Mouse (Mus musculus) stomach, embryonic 14.5 days (tissue): ENCODE results near the gene Izumo2. TPM values are rescaled to one million over a fixed set of nuclear protein-coding genes. Genes with fewer than 3 reads are reported as not detected.

ENCODE experiments used
- ATAC-seq: fragments of 200-750 bp; cut with Nextera tagmentation; 2 replicates; pipeline ENCODE4 v1.8.0; 2017; ENCODE audit warnings: low read depth, moderate TSS enrichment; ENCODE audit not compliant: insufficient number of reproducible peaks, insufficient read depth, low FRiP score
- H3K27ac ChIP-seq: fragments of 300-500 bp; sonication (generic); 2 replicates; pipeline ENCODE4 v1.5.1; 2014; ENCODE audit warnings: mild to moderate bottlenecking, low read length, moderate library complexity, mixed read lengths
- H3K27me3 ChIP-seq: fragments of 300-500 bp; sonication (generic); 2 replicates; pipeline ENCODE4 v1.6.1; 2014; ENCODE audit warnings: low read length, control low read depth, mixed read lengths; ENCODE audit not compliant: control insufficient read depth, insufficient read depth
- H3K36me3 ChIP-seq: fragments of 300-500 bp; sonication (generic); 2 replicates; pipeline ENCODE4 v1.6.1; 2014; ENCODE audit warnings: mild to moderate bottlenecking, control low read depth, low read length, moderate library complexity, mixed read lengths; ENCODE audit not compliant: control insufficient read depth, insufficient read depth
- H3K4me1 ChIP-seq: fragments of 300-500 bp; sonication (generic); 2 replicates; pipeline ENCODE4 v1.6.1; 2014; ENCODE audit warnings: low read length, control low read depth, mixed read lengths; ENCODE audit not compliant: control insufficient read depth, insufficient read depth
- H3K4me2 ChIP-seq: fragments of 300-500 bp; sonication (generic); replicated peaks from 2 replicates; pipeline ENCODE4 v1.6.1; 2014; ENCODE audit warnings: low read depth, low read length, control low read depth
- H3K4me3 ChIP-seq: fragments of 300-500 bp; sonication (generic); 2 replicates; pipeline ENCODE4 v1.5.1; 2014; ENCODE audit warnings: low read depth, low read length, control low read depth
- H3K9ac ChIP-seq: fragments of 300-500 bp; sonication (generic); replicated peaks from 2 replicates; pipeline ENCODE4 v1.6.1; 2014; ENCODE audit warnings: low read depth, mild to moderate bottlenecking, control low read depth, low read length, moderate library complexity, mixed read lengths
- H3K9me3 ChIP-seq: fragments of 300-500 bp; sonication (generic); 2 replicates; pipeline ENCODE4 v1.6.1; 2016; ENCODE audit warnings: low read depth, low read length, control low read depth; ENCODE audit not compliant: control insufficient read depth
- WGBS: fragments of 180-500 bp; shearing (Covaris S2); extraction: QIAGEN DNeasy Blood & Tissue Kit; methylation state at CpG from one replicate; pipeline ENCODE4 v1.1.7; 2014; 5-methylcytosine and 5-hydroxymethylcytosine counted together
- polyA plus RNA-seq: library from polyadenylated mRNA; unstranded; fragments of >200 nt; fragmentation: Nextera tagmentation; extraction: Ambion mirVana; gene quantifications from 2 replicates; pipeline ENCODE4 v1.2.1, GENCODE M21; 2014

Izumo2 gene
- polyA plus RNA-seq, 1 experiment from 2014 or later = not detected

DNA sequence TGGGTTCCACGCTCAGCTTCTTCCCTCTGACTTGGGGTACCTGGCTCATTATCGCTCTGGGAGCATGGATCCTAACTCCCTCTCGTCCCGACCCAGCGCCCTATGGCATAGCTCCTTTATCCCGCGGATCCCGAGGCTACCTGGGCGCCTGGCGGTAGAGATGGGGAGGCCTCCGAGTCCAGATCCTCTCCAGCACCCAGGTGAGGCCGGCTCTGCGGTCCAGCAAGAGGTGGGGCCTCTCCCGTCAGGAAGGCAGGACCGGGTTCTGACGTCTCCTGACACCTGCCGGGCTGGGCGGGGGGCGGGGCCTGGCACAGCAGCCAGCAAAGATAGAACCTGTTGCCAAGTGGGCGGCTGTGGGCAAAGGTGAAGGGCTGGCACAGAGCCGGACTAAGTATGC lies 39.4 kb upstream of the Izumo2 start:
- Histone ChIP-seq H3K4me3 (no peak overlapping the region), H3K4me1 (no peaks in the 10 kb centered on the region; the same call in 1 of the 2 replicates), H3K9me3 (no peaks in the 10 kb centered on the region), H3K27ac (no peak overlapping the region; the same call in 1 of the 2 replicates), H3K27me3 (no peaks in the 10 kb centered on the region), H3K36me3 (no peaks in the 10 kb centered on the region), H3K4me2 (no peak overlapping the region), H3K9ac (no peak overlapping the region)
- no peak for ATAC-seq
- WGBS = 14% methylated on average over 21 of the region's 21 CpGs

DNA sequence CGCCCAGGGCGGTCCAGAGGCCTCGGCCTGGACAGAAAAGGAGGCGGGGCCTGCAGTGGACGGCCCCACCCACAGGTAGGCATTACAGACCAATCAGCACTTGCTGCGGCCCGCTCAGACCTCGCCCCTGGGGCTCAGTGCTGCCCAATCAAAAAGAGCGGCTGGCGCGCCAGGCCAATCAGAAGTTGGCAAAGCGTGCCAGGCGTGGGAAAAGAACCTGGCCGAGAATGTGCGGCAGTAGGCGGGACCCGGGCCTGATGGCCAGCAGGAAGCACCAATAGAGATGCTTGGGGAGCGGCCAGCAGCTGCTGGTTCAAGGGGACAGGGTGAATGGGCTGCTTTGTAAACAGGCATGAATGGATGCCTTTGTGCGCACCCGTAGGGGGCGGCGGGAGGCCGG lies 37.7 kb upstream of the Izumo2 start, which contains the start of gene Myh14:
Myh14 (minus strand) TSS at position 41 of the 400 bp plus-strand sequence.
- Histone ChIP-seq H3K9ac (no peak within 1 kb of the TSS), H3K27ac (peak within 1 kb of the TSS; percentile 12; the same call in 1 of the 2 replicates), H3K4me2 (peak within 1 kb of the TSS; percentile 19), H3K4me3 (0 out of 2 replicates have a peak within 1 kb of the TSS, but pooled peaks have one; percentile 5), H3K4me1 (no peaks in the 10 kb centered on the region; the same call in 1 of the 2 replicates), H3K9me3 (no peaks in the 10 kb centered on the region), H3K27me3 (no peaks in the 10 kb centered on the region), H3K36me3 (no peaks in the 10 kb centered on the region)
- peak; percentile 94 for ATAC-seq
- WGBS = 2% methylated on average over 23 of the region's 23 CpGs

DNA sequence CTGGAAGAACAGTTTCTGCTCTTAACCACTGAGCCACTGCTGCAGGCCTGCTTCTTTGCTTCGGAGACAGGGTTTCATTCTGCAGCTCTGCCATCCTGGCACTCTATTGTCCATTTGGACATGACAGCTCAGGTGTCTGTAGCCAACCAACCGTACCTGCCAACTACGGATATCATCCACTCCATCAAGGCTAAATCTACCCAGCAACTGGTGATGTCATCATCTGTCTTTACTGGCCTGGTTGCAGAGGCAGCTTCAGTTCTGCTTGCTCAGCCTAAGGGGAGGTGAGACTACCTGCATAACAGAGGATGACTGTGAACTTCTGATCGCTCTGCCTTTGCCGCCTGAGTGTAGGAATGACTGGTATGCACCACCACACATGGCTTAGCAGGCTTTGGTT lies 36.3 kb upstream of the Izumo2 start:
- no peaks in the 10 kb centered on the region for H3K36me3 ChIP-seq
- 59% methylated on average over 5 of the region's 5 CpGs for WGBS

DNA sequence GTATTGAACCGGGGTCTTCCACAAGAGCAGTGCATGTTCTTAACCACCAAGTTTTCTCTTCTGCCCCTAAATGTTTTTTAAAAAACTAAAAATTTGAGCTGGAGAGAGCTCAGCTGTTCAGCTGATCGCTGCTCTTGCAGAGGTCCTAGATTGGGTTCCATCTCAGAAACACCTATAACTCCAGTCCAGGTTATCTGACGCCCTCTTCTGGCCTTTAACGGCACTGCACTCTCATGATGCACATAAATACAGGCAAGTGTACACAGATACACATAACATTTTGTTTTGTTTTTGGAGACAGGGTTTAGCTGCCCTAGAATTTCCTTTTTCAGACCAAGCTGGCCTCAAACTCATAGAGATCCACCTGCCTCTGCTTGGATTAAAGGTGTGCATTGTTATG lies 34.0 kb upstream of the Izumo2 start:
- 69% methylated on average over 4 of the region's 4 CpGs for WGBS
- Histone ChIP-seq H3K4me1 (no peaks in the 10 kb centered on the region; the same call in 1 of the 2 replicates), H3K36me3 (no peaks in the 10 kb centered on the region), H3K27me3 (no peaks in the 10 kb centered on the region), H3K27ac (no peak overlapping the region), H3K9me3 (no peaks in the 10 kb centered on the region), H3K4me3 (no peak overlapping the region), H3K4me2 (no peak overlapping the region), H3K9ac (no peak overlapping the region)
- ATAC-seq = no peak

More for the DNA sequence above, 36.3 kb upstream of the Izumo2 start:
- Histone ChIP-seq H3K4me3 (no peak overlapping the region), H3K4me1 (no peaks in the 10 kb centered on the region; the same call in 1 of the 2 replicates), H3K27ac (no peak overlapping the region), H3K9me3 (no peaks in the 10 kb centered on the region), H3K4me2 (no peak overlapping the region), H3K27me3 (no peaks in the 10 kb centered on the region), H3K9ac (no peak overlapping the region)
- ATAC-seq = no peak

DNA sequence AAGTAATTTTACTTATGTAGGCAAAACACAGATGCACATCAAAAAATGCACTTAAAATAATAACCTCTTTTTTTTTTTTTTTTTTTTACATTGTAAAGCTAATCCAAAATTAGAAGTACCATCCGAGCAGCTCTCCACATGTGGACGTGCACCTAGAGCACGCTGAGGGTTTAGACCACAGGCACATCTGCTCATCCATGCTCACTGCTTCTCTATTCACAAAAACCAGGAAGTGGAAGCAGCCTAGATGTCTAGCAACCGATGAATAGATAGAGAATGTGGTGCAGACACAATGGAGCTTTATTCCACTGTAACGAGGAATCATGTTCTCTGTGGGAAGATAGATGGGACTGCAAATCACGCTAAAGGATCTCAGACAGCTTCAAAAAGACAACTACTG lies 33.4 kb upstream of the Izumo2 start:
- Histone ChIP-seq H3K27ac (no peak overlapping the region), H3K27me3 (no peaks in the 10 kb centered on the region), H3K9ac (no peak overlapping the region), H3K9me3 (no peaks in the 10 kb centered on the region), H3K4me2 (no peak overlapping the region), H3K36me3 (no peaks in the 10 kb centered on the region), H3K4me1 (no peaks in the 10 kb centered on the region; the same call in 1 of the 2 replicates), H3K4me3 (no peak overlapping the region)
- no peak for ATAC-seq
- 84% methylated on average over 6 of the region's 6 CpGs for WGBS

DNA sequence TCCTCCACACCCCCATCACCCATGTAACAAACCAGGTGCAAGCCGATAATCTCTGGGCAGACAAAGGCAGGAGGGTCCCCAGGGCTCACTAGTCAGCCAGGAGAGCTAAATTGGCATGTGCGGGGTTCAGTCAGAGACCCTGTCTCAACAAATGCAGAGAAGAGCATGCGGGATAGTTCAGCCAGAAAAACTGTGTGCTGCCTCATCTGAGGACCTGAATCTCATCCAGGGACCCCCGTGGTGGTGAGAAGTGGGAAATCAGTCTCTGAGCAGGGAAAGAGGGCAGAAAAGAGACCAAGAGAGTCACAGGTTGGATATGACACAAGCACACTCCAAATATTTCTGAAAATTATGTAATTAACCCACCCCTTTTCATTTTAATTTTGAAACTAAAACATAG lies 32.4 kb upstream of the Izumo2 start:
- Histone ChIP-seq H3K4me3 (no peak overlapping the region), H3K9me3 (no peaks in the 10 kb centered on the region), H3K4me1 (no peaks in the 10 kb centered on the region; the same call in 1 of the 2 replicates), H3K27ac (no peak overlapping the region), H3K36me3 (no peaks in the 10 kb centered on the region), H3K27me3 (no peaks in the 10 kb centered on the region), H3K9ac (no peak overlapping the region), H3K4me2 (no peak overlapping the region)
- ATAC-seq = no peak
- WGBS = 65% methylated on average over 4 of the region's 4 CpGs

DNA sequence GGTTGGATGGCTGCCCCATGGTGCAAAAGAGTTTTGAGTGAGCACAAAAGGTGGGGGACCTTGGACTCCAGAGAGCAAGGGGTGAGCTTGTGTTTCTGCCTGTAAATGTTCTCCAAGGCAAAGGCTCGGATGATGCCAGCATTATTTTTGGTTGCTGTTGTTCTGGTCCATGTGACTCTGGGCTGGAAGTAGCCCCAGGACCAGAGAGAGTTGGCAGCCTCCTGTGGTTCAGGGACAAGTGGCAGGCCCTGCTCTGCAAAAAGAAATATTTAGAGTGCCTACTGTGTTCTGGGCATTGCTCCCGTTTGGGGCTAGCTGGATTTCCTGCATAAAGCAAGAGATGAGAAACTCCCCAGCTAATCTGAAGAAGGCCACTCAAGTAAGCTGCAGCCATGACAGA lies 31.9 kb upstream of the Izumo2 start:
- 53% methylated on average over 2 of the region's 2 CpGs for WGBS

DNA sequence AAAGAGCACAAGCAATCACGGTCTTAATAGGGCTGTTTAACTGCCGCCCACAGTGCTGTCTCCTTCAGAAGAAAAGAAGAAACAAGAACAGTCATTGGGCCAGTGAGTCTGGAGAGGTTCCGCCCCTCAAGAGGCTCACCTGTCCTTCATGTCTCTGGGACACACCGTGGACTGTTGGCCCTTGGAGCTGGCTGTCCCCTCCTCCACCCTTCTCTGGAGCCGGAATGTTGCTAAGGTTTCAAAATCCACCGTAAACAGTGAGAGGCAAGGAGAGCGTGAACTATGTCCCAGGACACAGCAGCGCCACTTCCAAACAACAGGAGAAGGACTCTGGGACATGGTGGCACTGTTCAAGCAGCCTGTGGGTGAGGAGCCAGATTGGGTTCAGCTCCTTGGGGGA lies 24.9 kb upstream of the Izumo2 start:
- Histone ChIP-seq H3K4me1 (peaks cover 8% of the 10 kb centered on the region; the same call in 1 of the 2 replicates), H3K9ac (no peak overlapping the region), H3K4me3 (no peak overlapping the region), H3K27ac (no peak overlapping the region), H3K4me2 (no peak overlapping the region), H3K27me3 (no peaks in the 10 kb centered on the region), H3K9me3 (no peaks in the 10 kb centered on the region), H3K36me3 (no peaks in the 10 kb centered on the region)
- 65% methylated on average over 8 of the region's 8 CpGs for WGBS
- 0 out of 2 replicates have a peak, but pooled peaks have one; percentile 25 for ATAC-seq

More for the DNA sequence above, 31.9 kb upstream of the Izumo2 start:
- H3K4me3 ChIP-seq = no peak overlapping the region
- no peaks in the 10 kb centered on the region for H3K27me3 ChIP-seq
- no peak overlapping the region for H3K4me2 ChIP-seq
- H3K27ac ChIP-seq = no peak overlapping the region
- ATAC-seq = no peak
- H3K36me3 ChIP-seq = no peaks in the 10 kb centered on the region
- no peak overlapping the region for H3K9ac ChIP-seq
- no peaks in the 10 kb centered on the region for H3K9me3 ChIP-seq
- H3K4me1 ChIP-seq = no peaks in the 10 kb centered on the region
